Comparison of ENCODE assay signal across 26 mouse cellular contexts in the genomic region with DNA sequence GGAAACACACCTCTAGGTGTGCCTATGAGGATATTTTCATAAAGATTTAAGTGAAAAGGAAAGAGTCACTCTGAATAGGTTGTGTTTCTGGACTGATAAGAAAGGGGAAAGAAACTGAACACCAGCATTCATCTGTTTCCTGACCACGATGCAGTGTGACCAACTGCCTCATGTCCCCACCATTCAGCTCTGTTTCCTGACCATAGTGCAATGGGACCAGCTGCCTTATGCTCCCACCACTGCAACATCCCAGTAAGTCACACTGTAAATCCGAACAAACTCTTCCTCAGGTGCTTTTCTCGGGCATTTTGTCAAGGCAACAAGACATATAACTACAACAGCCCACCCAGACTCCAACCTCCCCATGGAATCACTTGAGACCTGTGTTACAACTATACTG. TPM values are rescaled to one million over a fixed set of nuclear protein-coding genes. Genes with fewer than 3 reads are reported as not detected.
A peak's percentile ranks its signal among the peaks of the same experiment; 100 is the strongest.
DNase-seq lines count a peak whose midpoint lies in the region; ATAC-seq lines count a peak whose summit lies in the region.
"Had no signal": no experiment of that assay in that cellular context is flagged by ENCODE, and none has a peak within 500 bp of the region (broad histone marks: within the 10 kb centered on the region; RNA-seq: fewer than 3 reads in every experiment).

No protein-coding gene starts in this region.

- no peaks in the 10 kb centered on the region for H3K36me3 ChIP-seq in megakaryocyte, embryonic 14.5 days (replicated peaks; ENCODE audit: low read length)
- H3K36me3 ChIP-seq: embryonic facial prominence, embryonic 12.5 days; embryonic facial prominence, embryonic 15.5 days; G1E had no signal

- peak overlapping the region; percentile 44 for H3K4me3 ChIP-seq in megakaryocyte, embryonic 14.5 days (replicated peaks)
- H3K4me3 ChIP-seq: embryonic facial prominence, embryonic 12.5 days; embryonic facial prominence, embryonic 15.5 days had no signal

- H3K9me3 ChIP-seq in megakaryocyte, embryonic 14.5 days: peaks cover 7% of the 10 kb centered on the region
- H3K9me3 ChIP-seq: embryonic facial prominence, embryonic 12.5 days; embryonic facial prominence, embryonic 15.5 days had no signal

- ATAC-seq in megakaryocyte, adult 5-6 weeks (ENCODE audit: poor library complexity, severe bottlenecking): no peak
- ATAC-seq in common myeloid progenitor, adult 5-6 weeks (replicated peaks; ENCODE audit: low read depth, poor library complexity, severe bottlenecking): peak; percentile 93
- peak; percentile 86 for ATAC-seq in megakaryocyte progenitor cell, adult 5-6 weeks (replicated peaks; ENCODE audit: poor library complexity)
- ATAC-seq: forebrain, embryonic 14.5 days; forebrain, postnatal 0 days; hindbrain, postnatal 0 days; inflammation-experienced regulatory T-cells, adult 6 months; intestine, embryonic 16.5 days; Patski had no signal

- no peaks in the 10 kb centered on the region for H3K27me3 ChIP-seq in megakaryocyte, embryonic 14.5 days (replicated peaks)
- H3K27me3 ChIP-seq: CH12.LX; embryonic facial prominence, embryonic 12.5 days; embryonic facial prominence, embryonic 15.5 days had no signal

- DNase-seq in adrenal gland, adult 18-20 months (ENCODE audit: low spot score in 2 of 2): no peak
- DNase-seq in cerebellum, adult 11 months: no peak
- DNase-seq: adrenal gland, adult 2 months; adrenal gland, postnatal 14 days; cerebellum, adult 18-20 months; cerebellum, adult 9-10 months; cerebellum, postnatal 14 days; forebrain, postnatal 0 days; gastrocnemius, postnatal 10 days; gastrocnemius, postnatal 36 days; heart, adult 18-20 months; heart, postnatal 36 days; kidney, adult 18-20 months had no signal

- H3K4me1 ChIP-seq in megakaryocyte, embryonic 14.5 days: peaks cover 17% of the 10 kb centered on the region

RNA-seq across cellular contexts. Expression of a gene that starts 5.7 kb away (rescaled TPM):
- not detected in 2 replicates for polyA plus RNA-seq in megakaryocyte, embryonic 14.5 days (2012; ENCODE audit: insufficient read depth, low replicate concordance)
- not detected in 2 replicates for total RNA-seq in megakaryocyte, adult 5-6 weeks (2015)
- not detected in 2 replicates for total RNA-seq in megakaryocyte, adult 5-6 weeks (2017)
- not detected in 2 replicates for total RNA-seq in common myeloid progenitor, adult 5-6 weeks (2017)
- total RNA-seq in megakaryocyte progenitor cell, adult 5-6 weeks (2015): not detected in 2 replicates
- total RNA-seq in megakaryocyte progenitor cell, adult 5-6 weeks (2017): 0.41 TPM in 1 of 2 replicates, not detected in the other
- 10 to 100 TPM in 1 of 2 experiments, 1 to 10 TPM in 1; 6.9 to 10.5 TPM for total RNA-seq in adrenal gland, adult 18-20 months (2021)
- total RNA-seq: CH12.LX, G1E had no signal
- polyA plus RNA-seq: G1E; inflammation-experienced regulatory T-cells, adult 6 months; Patski had no signal

RNA-seq across cellular contexts. Expression of a gene that starts 33.4 kb away (rescaled TPM):
- polyA plus RNA-seq in megakaryocyte, embryonic 14.5 days (2012; ENCODE audit: insufficient read depth, low replicate concordance): 0.66 and 1.6 TPM in 2 replicates
- total RNA-seq in megakaryocyte, adult 5-6 weeks (2015): 9.3 and 11.2 TPM in 2 replicates
- 12.1 and 14.9 TPM in 2 replicates for total RNA-seq in megakaryocyte, adult 5-6 weeks (2017)
- total RNA-seq in common myeloid progenitor, adult 5-6 weeks (2017): 3.3 and 7.3 TPM in 2 replicates
- 4.8 and 5.0 TPM in 2 replicates for total RNA-seq in megakaryocyte progenitor cell, adult 5-6 weeks (2015)
- 3.3 and 4.7 TPM in 2 replicates for total RNA-seq in megakaryocyte progenitor cell, adult 5-6 weeks (2017)
- 1 to 10 TPM; 4.0 TPM for total RNA-seq in adrenal gland, adult 18-20 months (2021)
- polyA plus RNA-seq: G1E had no signal
